Mouse (Mus musculus): Measurements from ENCODE around the gene Cyfip2.

DNA sequence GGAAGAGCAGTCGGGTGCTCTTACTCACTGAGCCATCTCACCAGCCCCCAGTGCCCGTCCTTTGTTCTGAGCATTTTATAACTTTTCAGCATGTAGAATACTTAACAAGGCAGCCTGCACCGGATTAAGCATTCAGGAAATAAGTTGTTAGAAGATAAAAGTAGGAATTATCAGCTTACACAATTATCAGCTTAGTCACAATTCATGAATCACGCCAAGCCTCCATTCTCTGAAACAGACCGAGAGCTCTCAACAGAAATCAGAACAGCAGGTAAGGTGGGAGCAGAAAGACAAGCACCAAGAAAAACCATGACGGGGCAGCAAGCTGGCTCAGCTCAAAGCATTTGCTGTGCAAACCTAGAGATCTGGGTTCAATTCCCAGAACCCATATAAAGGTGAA lies 12.8 kb downstream of the Cyfip2 start:
- TF ChIP-seq CTCF (IDR thresholded peaks at IDR 0.05; ENCODE audit: extremely low read depth, insufficient read depth, low read length): no peak
- TF ChIP-seq POLR2A (IDR thresholded peaks at IDR 0.05; ENCODE audit: extremely low read depth, insufficient read depth, low read length): no peak
